Mouse (Mus musculus): ENCODE results near the gene Gstm3.

The Gstm3 gene

DNA sequence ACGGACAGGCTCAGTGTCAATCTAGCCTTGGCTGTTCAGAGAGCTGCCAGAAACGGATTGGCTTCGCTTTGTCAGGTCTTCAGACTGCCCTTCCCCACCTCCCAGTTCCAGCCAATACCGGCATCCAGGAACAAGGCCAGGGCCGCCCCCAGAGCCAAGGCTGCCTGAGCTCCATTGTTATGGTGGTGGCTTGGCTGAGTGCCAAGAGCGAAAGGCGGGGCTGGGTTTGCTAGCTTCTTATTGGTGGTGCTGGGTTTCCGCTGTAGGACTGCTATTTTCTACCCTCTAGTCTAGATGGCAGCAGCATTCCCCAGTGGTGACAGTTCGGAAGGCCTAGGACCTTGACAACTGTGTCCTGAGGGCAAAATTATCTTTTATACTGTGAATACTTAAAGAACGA is 37.4 kb downstream of the Gstm3 start, which contains the start of gene Gstm7:
Gene Gstm7, minus strand, starts transcription at position 148 of the 400 bp plus-strand sequence.
- ATAC-seq (ENCODE audit: insufficient number of reproducible peaks, low FRiP score, low TSS enrichment): peak; percentile 78

DNA sequence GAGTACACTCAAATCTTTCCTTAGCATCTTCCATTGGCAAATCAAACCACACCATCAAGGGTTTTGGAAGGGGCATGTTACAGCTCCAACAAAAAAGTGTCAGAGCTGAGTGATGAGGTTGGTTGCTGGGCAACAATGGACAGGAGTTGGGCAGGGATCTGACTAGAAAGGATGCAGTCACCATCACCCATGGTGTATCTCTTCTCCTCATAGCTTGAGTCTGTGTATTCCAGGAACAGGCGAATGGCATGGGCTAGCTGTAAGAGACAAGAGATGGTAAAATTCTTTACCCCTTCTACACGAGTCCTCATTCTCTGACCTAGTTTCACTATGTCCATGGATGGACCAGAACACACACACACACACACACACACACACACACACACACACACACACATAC is 37.9 kb downstream of the Gstm3 start:
- ATAC-seq (ENCODE audit: insufficient number of reproducible peaks, low FRiP score, low TSS enrichment): no peak

DNA sequence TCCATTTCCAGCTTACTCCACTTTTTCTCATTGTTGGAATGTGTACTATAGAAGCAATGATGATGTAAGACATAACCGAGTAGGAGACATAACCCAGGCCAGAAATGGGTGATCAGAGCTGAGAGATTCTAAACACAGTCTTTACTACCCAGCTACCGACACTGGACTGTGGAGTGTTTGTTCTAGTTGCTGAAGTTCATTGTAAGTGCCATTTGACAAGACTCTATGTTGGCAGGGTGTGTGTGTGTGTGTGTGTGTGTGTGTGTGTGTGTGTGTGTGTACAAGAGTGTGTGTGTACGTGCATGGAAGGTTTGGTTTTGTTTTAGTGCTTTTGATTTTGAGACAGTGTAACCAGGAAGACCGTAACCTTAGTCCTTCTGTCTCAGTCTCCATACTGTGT is 39.4 kb downstream of the Gstm3 start:
- ATAC-seq (ENCODE audit: insufficient number of reproducible peaks, low FRiP score, low TSS enrichment): no peak

DNA sequence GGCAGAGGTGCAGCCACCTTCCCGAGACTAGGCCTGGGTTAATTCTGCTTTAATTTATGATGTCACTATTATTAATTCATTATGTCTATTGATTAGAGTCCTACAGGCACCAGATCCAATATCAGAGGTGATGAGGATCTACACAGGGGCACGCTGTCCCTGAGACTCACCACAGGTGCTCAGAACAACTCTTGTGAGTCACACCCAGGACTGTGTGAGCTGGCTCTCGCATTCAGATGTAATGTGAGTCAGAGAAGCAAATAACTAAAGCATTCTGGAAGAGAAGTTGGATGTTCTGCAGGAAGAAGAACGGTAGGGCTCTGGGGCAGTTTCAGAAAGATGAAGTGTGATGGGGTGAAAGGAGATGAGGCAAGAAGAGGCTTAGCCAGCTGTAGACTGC is 39.8 kb downstream of the Gstm3 start:
- ATAC-seq (ENCODE audit: insufficient number of reproducible peaks, low FRiP score, low TSS enrichment): no peak

DNA sequence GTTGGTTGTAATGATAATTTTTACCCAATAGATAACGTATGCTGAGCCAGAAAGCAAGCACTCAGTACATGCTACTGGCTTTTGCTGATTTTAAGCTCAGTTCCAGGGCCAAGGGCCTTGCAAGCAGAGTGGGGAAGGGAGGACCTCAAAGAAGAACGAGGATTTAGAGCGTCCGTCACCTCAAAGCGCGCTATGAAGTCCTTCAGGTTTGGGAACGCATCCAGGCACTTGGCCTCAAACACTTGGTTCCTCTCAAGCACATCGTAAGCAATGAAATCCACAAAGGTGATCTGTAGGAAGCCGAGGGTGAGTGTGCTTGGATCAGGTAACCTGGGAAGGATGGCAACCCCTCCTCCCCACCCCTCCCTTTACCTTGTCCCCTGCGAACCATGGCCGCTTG is 40.4 kb downstream of the Gstm3 start:
- ATAC-seq (ENCODE audit: insufficient number of reproducible peaks, low FRiP score, low TSS enrichment): no peak

DNA sequence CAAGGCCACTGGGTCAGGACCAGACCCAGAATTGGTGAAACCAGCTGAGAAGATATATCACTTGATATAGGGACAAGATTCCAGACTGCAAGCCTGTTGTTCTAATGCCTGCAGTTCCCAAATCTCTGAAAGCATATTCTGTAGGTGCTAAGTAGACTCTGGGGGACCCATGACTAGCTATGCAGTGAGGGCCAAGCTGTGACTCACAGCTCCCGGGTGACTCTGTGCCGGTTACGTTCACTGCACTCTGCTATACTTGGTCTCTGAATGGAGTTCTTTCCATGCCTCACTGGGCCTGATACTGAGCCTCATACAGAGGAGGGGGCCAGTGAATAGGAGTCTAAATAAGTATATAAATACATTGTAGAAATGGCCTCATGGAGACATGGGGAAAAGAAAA is 41.2 kb downstream of the Gstm3 start:
- ATAC-seq (ENCODE audit: insufficient number of reproducible peaks, low FRiP score, low TSS enrichment): no peak

DNA sequence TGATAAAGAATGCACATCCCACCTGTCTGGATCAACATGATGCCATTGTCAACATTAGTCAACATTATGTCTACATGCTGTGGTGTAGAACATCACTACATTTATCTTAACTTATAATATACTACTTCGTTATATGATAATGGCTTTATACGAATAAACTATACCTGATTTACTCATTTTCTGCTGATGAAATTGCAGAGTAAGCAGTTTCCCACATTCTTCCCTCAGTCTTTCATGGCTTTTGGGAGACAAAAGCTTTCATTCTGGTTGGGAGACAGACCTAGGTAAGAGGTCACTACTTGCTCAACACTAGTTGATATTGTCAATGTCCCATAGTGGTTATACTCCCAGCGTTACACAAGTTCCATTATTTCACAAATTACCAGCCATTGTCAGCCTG is 43.7 kb downstream of the Gstm3 start:
- no peak for ATAC-seq (ENCODE audit: insufficient number of reproducible peaks, low FRiP score, low TSS enrichment)

DNA sequence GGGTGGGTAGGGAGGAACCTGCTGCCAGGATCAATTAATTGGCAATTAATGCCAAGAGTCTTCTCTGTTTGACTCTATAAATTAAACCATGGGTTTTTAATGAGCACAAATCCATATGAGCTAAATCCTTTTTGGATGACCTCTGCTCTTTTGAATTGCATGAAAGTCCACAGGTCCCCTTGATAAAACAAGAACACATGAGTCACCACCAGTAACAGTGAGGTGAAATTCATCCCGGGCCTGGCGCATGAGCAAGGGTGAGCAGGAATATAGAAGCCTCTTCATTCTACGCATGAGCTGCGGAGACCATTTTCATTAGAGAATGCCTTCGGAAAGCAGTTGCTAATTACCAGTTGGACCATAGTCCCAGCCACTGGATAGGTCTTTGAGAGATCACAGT is 48.7 kb downstream of the Gstm3 start:
- ATAC-seq (ENCODE audit: insufficient number of reproducible peaks, low FRiP score, low TSS enrichment): no peak

DNA sequence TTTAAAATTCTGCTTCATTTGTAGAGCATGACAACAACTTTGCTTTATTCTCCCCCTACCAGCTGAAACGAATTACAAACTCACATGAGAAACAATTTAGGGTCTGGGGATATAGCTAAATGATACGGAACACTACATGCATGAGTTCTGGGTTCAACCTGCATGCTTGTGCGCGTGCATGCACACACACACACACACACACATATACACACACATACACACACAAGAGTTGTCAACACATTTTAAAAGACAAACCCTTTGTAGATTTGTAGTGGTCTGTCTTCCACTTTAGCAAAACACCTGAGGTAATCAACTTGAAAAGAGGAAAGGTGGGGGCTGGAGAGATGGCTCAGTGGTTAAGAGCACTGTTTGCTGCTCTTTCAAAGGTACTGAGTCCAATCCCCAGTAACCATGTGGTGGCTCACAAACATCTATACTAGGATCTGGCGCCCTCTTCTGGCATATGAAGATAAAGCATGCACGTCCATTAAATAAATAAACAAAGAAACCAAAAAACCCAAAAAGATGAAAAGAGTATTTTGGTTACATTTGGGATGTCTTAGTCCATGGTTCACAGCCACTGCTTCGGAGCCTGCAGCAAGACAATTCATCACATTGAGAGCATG is 51.2 kb downstream of the Gstm3 start:
- ATAC-seq (ENCODE audit: insufficient number of reproducible peaks, low FRiP score, low TSS enrichment): peak; percentile 45

DNA sequence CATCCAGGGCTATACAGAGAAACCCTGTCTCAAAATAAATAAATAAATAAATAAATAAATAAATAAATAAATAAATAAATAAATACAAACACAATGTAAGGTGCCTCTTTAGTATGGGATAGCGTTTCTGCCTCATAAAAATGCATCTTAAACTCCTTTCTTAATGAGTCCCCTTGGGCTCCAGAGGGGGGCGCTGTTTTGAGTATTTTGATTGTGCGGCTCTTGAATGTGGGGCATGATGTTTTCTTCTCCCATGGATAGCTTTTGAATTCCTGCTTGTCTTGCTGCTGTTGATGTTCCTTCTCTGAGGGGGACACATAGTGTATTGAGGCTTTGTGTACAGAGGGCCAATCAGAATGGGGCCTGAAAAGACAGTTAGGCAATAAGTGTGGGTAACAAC is 52.0 kb downstream of the Gstm3 start:
- ATAC-seq (ENCODE audit: insufficient number of reproducible peaks, low FRiP score, low TSS enrichment): no peak

DNA sequence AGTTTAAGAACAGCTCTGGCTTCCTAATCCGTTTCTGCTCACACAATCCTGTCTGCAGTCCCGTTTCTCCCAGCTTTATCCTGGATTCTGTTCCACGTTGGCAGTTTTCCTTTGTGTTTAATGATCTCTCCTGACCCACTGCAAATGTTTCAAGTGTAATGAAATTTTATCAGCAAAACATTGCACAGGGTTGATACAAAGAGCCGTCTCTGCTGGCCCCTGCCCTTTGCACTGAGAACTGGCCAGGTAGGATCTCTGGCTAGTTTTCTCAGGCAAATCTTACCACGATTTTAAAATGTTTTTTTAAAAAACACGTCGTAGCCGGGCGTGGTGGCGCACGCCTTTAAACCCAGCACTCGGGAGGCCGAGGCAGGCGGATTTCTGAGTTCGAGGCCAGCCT is 52.4 kb downstream of the Gstm3 start:
- ATAC-seq (ENCODE audit: insufficient number of reproducible peaks, low FRiP score, low TSS enrichment): no peak

All from cerebellum, adult (tissue).